Mouse (Mus musculus): Measurements from ENCODE around the gene Gnaq. TPM values are rescaled to one million over a fixed set of nuclear protein-coding genes. Genes with fewer than 3 reads are reported as not detected.

Gnaq gene
- polyA plus RNA-seq, 1 experiment from 2014 or later = 20.9 TPM

- H3K4me1 ChIP-seq = peaks cover 15% of the 10 kb centered on the region
- no peak overlapping the region for H3K4me3 ChIP-seq
- H3K9me3 ChIP-seq (replicated peaks) = no peaks in the 10 kb centered on the region
- 91% methylated on average over 3 of the region's 3 CpGs for WGBS
- H3K36me3 ChIP-seq = no peaks in the 10 kb centered on the region
- H3K27ac ChIP-seq (replicated peaks) = no peak overlapping the region
- no peaks in the 10 kb centered on the region for H3K27me3 ChIP-seq (ENCODE audit: low read depth, poor library complexity, severe bottlenecking)
- DNase-seq (ENCODE audit: low spot score) = no peak
Observed at GRCm38 (mm10) chr19:16181258-16181657, 48.6 kb downstream of the Gnaq start.

- H3K27me3 ChIP-seq (ENCODE audit: low read depth, poor library complexity, severe bottlenecking) = no peaks in the 10 kb centered on the region
- H3K36me3 ChIP-seq = no peaks in the 10 kb centered on the region
- H3K4me3 ChIP-seq = no peak overlapping the region
- WGBS = 87% methylated on average over 7 of the region's 7 CpGs
- no peak overlapping the region for H3K27ac ChIP-seq (replicated peaks)
- no peaks in the 10 kb centered on the region for H3K9me3 ChIP-seq (replicated peaks)
- peaks cover 8% of the 10 kb centered on the region for H3K4me1 ChIP-seq
- no peak for DNase-seq (ENCODE audit: low spot score)
Observed at GRCm38 (mm10) chr19:16181852-16182475, 49.3 kb downstream of the Gnaq start.

- 95% methylated on average over 10 of the region's 10 CpGs for WGBS
- DNase-seq (ENCODE audit: low spot score) = no peak
- Histone ChIP-seq H3K36me3 (no peaks in the 10 kb centered on the region), H3K27ac (replicated peaks) (no peak overlapping the region), H3K27me3 (ENCODE audit: low read depth, poor library complexity, severe bottlenecking) (no peaks in the 10 kb centered on the region), H3K9me3 (replicated peaks) (no peaks in the 10 kb centered on the region), H3K4me3 (no peak overlapping the region), H3K4me1 (peaks cover 6% of the 10 kb centered on the region)
Observed at GRCm38 (mm10) chr19:16183592-16184365, 51.1 kb downstream of the Gnaq start.

- H3K27ac ChIP-seq (replicated peaks) = no peak overlapping the region
- H3K9me3 ChIP-seq (replicated peaks) = no peaks in the 10 kb centered on the region
- no peak overlapping the region for H3K4me3 ChIP-seq
- 89% methylated on average over 3 of the region's 3 CpGs for WGBS
- H3K36me3 ChIP-seq = no peaks in the 10 kb centered on the region
- H3K27me3 ChIP-seq (ENCODE audit: low read depth, poor library complexity, severe bottlenecking) = no peaks in the 10 kb centered on the region
- peaks cover 3% of the 10 kb centered on the region for H3K4me1 ChIP-seq
- no peak for DNase-seq (ENCODE audit: low spot score)
Observed at GRCm38 (mm10) chr19:16186984-16187383, 54.4 kb downstream of the Gnaq start.

GRCm38 (mm10) chr19:16187952-16188351 is 55.3 kb downstream of the Gnaq start:
- Histone ChIP-seq H3K27me3 (ENCODE audit: low read depth, poor library complexity, severe bottlenecking) (no peaks in the 10 kb centered on the region), H3K36me3 (no peaks in the 10 kb centered on the region), H3K4me3 (no peak overlapping the region), H3K4me1 (peaks cover 3% of the 10 kb centered on the region), H3K9me3 (replicated peaks) (no peaks in the 10 kb centered on the region), H3K27ac (replicated peaks) (no peak overlapping the region)
- WGBS = 87% methylated on average over 2 of the region's 2 CpGs
- DNase-seq (ENCODE audit: low spot score) = no peak

- Histone ChIP-seq H3K27me3 (ENCODE audit: low read depth, poor library complexity, severe bottlenecking) (no peaks in the 10 kb centered on the region), H3K9me3 (replicated peaks) (no peaks in the 10 kb centered on the region), H3K27ac (replicated peaks) (no peak overlapping the region), H3K4me3 (no peak overlapping the region), H3K4me1 (peaks cover 3% of the 10 kb centered on the region), H3K36me3 (no peaks in the 10 kb centered on the region)
- DNase-seq (ENCODE audit: low spot score) = no peak
- 90% methylated on average over 9 of the region's 9 CpGs for WGBS
Observed at GRCm38 (mm10) chr19:16189066-16189765, 56.6 kb downstream of the Gnaq start.

- Histone ChIP-seq H3K36me3 (no peaks in the 10 kb centered on the region), H3K27me3 (ENCODE audit: low read depth, poor library complexity, severe bottlenecking) (no peaks in the 10 kb centered on the region), H3K27ac (replicated peaks) (no peak overlapping the region), H3K4me1 (no peaks in the 10 kb centered on the region), H3K9me3 (replicated peaks) (no peaks in the 10 kb centered on the region), H3K4me3 (no peak overlapping the region)
- 89% methylated on average over 3 of the region's 3 CpGs for WGBS
- DNase-seq (ENCODE audit: low spot score) = no peak
Observed at GRCm38 (mm10) chr19:16198162-16198561, 65.5 kb downstream of the Gnaq start.

GRCm38 (mm10) chr19:16201356-16201755 is 68.7 kb downstream of the Gnaq start:
- 96% methylated on average over 2 of the region's 2 CpGs for WGBS
- no peaks in the 10 kb centered on the region for H3K9me3 ChIP-seq (replicated peaks)
- no peak for DNase-seq (ENCODE audit: low spot score)
- no peaks in the 10 kb centered on the region for H3K4me1 ChIP-seq
- H3K27me3 ChIP-seq (ENCODE audit: low read depth, poor library complexity, severe bottlenecking) = no peaks in the 10 kb centered on the region
- no peaks in the 10 kb centered on the region for H3K36me3 ChIP-seq
- H3K4me3 ChIP-seq = no peak overlapping the region
- H3K27ac ChIP-seq (replicated peaks) = no peak overlapping the region

- Histone ChIP-seq H3K9me3 (replicated peaks) (no peaks in the 10 kb centered on the region), H3K27ac (replicated peaks) (no peak overlapping the region), H3K4me1 (no peaks in the 10 kb centered on the region), H3K27me3 (ENCODE audit: low read depth, poor library complexity, severe bottlenecking) (no peaks in the 10 kb centered on the region), H3K36me3 (no peaks in the 10 kb centered on the region), H3K4me3 (no peak overlapping the region)
- WGBS = 85% methylated on average over 7 of the region's 7 CpGs
- DNase-seq (ENCODE audit: low spot score) = no peak
Observed at GRCm38 (mm10) chr19:16204776-16205680, 72.4 kb downstream of the Gnaq start.

GRCm38 (mm10) chr19:16209616-16210015 is 77.0 kb downstream of the Gnaq start:
- H3K4me3 ChIP-seq = no peak overlapping the region
- 94% methylated on average over 2 of the region's 2 CpGs for WGBS

GRCm38 (mm10) chr19:16214946-16215345 is 82.3 kb downstream of the Gnaq start:
- Histone ChIP-seq H3K4me3 (no peak overlapping the region), H3K27me3 (ENCODE audit: low read depth, poor library complexity, severe bottlenecking) (no peaks in the 10 kb centered on the region), H3K36me3 (peaks cover 7% of the 10 kb centered on the region), H3K4me1 (no peaks in the 10 kb centered on the region), H3K27ac (replicated peaks) (no peak overlapping the region), H3K9me3 (replicated peaks) (no peaks in the 10 kb centered on the region)
- 89% methylated on average over 6 of the region's 6 CpGs for WGBS
- DNase-seq (ENCODE audit: low spot score) = no peak

More at GRCm38 (mm10) chr19:16209616-16210015, 77.0 kb downstream of the Gnaq start:
- Histone ChIP-seq H3K36me3 (no peaks in the 10 kb centered on the region), H3K27ac (replicated peaks) (no peak overlapping the region), H3K9me3 (replicated peaks) (no peaks in the 10 kb centered on the region), H3K4me1 (no peaks in the 10 kb centered on the region), H3K27me3 (ENCODE audit: low read depth, poor library complexity, severe bottlenecking) (no peaks in the 10 kb centered on the region)
- no peak for DNase-seq (ENCODE audit: low spot score)

- WGBS = 92% methylated on average over 2 of the region's 2 CpGs
- no peak for DNase-seq (ENCODE audit: low spot score)
Observed at GRCm38 (mm10) chr19:16215430-16216016, 82.9 kb downstream of the Gnaq start.

More at GRCm38 (mm10) chr19:16215430-16216016, 82.9 kb downstream of the Gnaq start:
- peaks cover 12% of the 10 kb centered on the region for H3K36me3 ChIP-seq
- H3K4me3 ChIP-seq = no peak overlapping the region
- H3K4me1 ChIP-seq = no peaks in the 10 kb centered on the region
- no peaks in the 10 kb centered on the region for H3K9me3 ChIP-seq (replicated peaks)
- no peaks in the 10 kb centered on the region for H3K27me3 ChIP-seq (ENCODE audit: low read depth, poor library complexity, severe bottlenecking)
- H3K27ac ChIP-seq (replicated peaks) = no peak overlapping the region

All from midbrain, embryonic 10.5 days (tissue).